Mouse (Mus musculus) midbrain, postnatal 0 days (tissue): Measurements from ENCODE around the gene Rgs18. TPM values are rescaled to one million over a fixed set of nuclear protein-coding genes. Genes with fewer than 3 reads are reported as not detected.

Source experiments
- ATAC-seq: fragments of 200-750 bp; cut with Nextera tagmentation; 2 replicates; pipeline ENCODE4 v1.8.0; 2017; ENCODE audit warnings: moderate number of reproducible peaks, mild to moderate bottlenecking, moderate TSS enrichment, moderate library complexity; ENCODE audit not compliant: low FRiP score
- DNase-seq: peaks from one replicate; pipeline ENCODE4 v3.0.0-alpha.2; 2015; ENCODE audit warnings: low spot score
- H3K27ac ChIP-seq: fragments of 300-500 bp; sonication (generic); 2 replicates; pipeline ENCODE4 v1.5.1; 2014; ENCODE audit warnings: low read depth, mild to moderate bottlenecking, low read length, mixed read lengths
- H3K27me3 ChIP-seq: fragments of 300-500 bp; sonication (generic); 2 replicates; pipeline ENCODE4 v1.6.1; 2014; ENCODE audit warnings: low read length, control low read depth, mixed read lengths; ENCODE audit not compliant: insufficient read depth
- H3K36me3 ChIP-seq: fragments of 300-500 bp; sonication (generic); 2 replicates; pipeline ENCODE4 v1.6.1; 2014; ENCODE audit warnings: low read length, control low read depth, mixed read lengths; ENCODE audit not compliant: insufficient read depth
- H3K4me1 ChIP-seq: fragments of 300-500 bp; sonication (generic); 2 replicates; pipeline ENCODE4 v1.6.1; 2014; ENCODE audit warnings: mild to moderate bottlenecking, control low read depth, antibody characterized with exemption, low read length, mixed read lengths; ENCODE audit not compliant: insufficient read depth
- H3K4me2 ChIP-seq: fragments of 300-500 bp; sonication (generic); 2 replicates; pipeline ENCODE4 v1.6.1; 2014; ENCODE audit warnings: low read depth, mild to moderate bottlenecking, low read length, mixed read lengths; ENCODE audit not compliant: poor library complexity, severe bottlenecking
- H3K4me3 ChIP-seq: fragments of 300-500 bp; sonication (generic); 2 replicates; pipeline ENCODE4 v1.5.1; 2014; ENCODE audit warnings: low read depth, mild to moderate bottlenecking, low read length, moderate library complexity
- H3K9ac ChIP-seq: fragments of 300-500 bp; sonication (generic); replicated peaks from 2 replicates; pipeline ENCODE4 v1.6.1; 2014; ENCODE audit warnings: mild to moderate bottlenecking, low read length, moderate library complexity, mixed read lengths; ENCODE audit not compliant: poor library complexity, severe bottlenecking
- H3K9me3 ChIP-seq: fragments of 300-500 bp; sonication (generic); 2 replicates; pipeline ENCODE4 v1.6.1; 2016; ENCODE audit warnings: low read length, control low read depth
- CTCF ChIP-seq: IDR thresholded peaks from 2 replicates; pipeline ENCODE4 v1.5.1; 2016; ENCODE audit warnings: antibody characterized with exemption, mild to moderate bottlenecking
- WGBS: fragments of 180-500 bp; shearing (Covaris S2); extraction: QIAGEN DNeasy Blood & Tissue Kit; methylation state at CpG from one replicate; pipeline ENCODE4 v1.1.7; 2014; 5-methylcytosine and 5-hydroxymethylcytosine counted together
- polyA plus RNA-seq: library from polyadenylated mRNA; unstranded; fragments of >200 nt; fragmentation: Nextera tagmentation; extraction: Ambion mirVana; gene quantifications from 2 replicates; pipeline ENCODE4 v1.2.1, GENCODE M21; 2015
- total RNA-seq: library from RNA; depleted of rRNA; stranded (reverse); fragments of >200 nt; gene quantifications from 2 replicates; pipeline ENCODE4 v1.2.3, GENCODE M21; 2014; rRNA removed

The Rgs18 gene
- not detected in 2 replicates for total RNA-seq
- 0.16 and 0.20 TPM in 2 replicates for polyA plus RNA-seq

- 83% methylated on average over 5 of the region's 5 CpGs for WGBS
- no peak for TF ChIP-seq CTCF
- H3K4me2 ChIP-seq: no peak within 1 kb of the TSS
Measured at GRCm38 (mm10) chr1:144775331-144775730, at the start of gene Rgs18. Rgs18 (minus strand) TSS chr1:144775435.

GRCm38 (mm10) chr1:144774394-144774793 lies 841 bp downstream of the Rgs18 start:
- ATAC-seq: no peak
- Histone ChIP-seq H3K9ac (no peak overlapping the region), H3K36me3 (no peaks in the 10 kb centered on the region), H3K4me2 (no peak overlapping the region), H3K4me1 (no peaks in the 10 kb centered on the region), H3K27me3 (no peaks in the 10 kb centered on the region), H3K9me3 (no peaks in the 10 kb centered on the region), H3K4me3 (no peak overlapping the region), H3K27ac (no peak overlapping the region)
- TF ChIP-seq CTCF: no peak
- no peak for DNase-seq
- WGBS: 88% methylated on average over 1 of the region's 1 CpGs

More at GRCm38 (mm10) chr1:144775331-144775730, at the start of gene Rgs18:
- Histone ChIP-seq H3K27ac (no peak within 1 kb of the TSS), H3K4me1 (no peaks in the 10 kb centered on the region), H3K27me3 (no peaks in the 10 kb centered on the region), H3K4me3 (no peak within 1 kb of the TSS), H3K9ac (no peak within 1 kb of the TSS), H3K36me3 (no peaks in the 10 kb centered on the region), H3K9me3 (no peaks in the 10 kb centered on the region)
- ATAC-seq: no peak
- no peak for DNase-seq

- ATAC-seq: no peak
- Histone ChIP-seq H3K27ac (no peak overlapping the region), H3K9me3 (no peaks in the 10 kb centered on the region), H3K4me1 (no peaks in the 10 kb centered on the region), H3K4me3 (no peak overlapping the region), H3K9ac (no peak overlapping the region), H3K36me3 (no peaks in the 10 kb centered on the region), H3K4me2 (no peak overlapping the region), H3K27me3 (no peaks in the 10 kb centered on the region)
- no peak for DNase-seq
- TF ChIP-seq CTCF: no peak
- 52% methylated on average over 2 of the region's 2 CpGs for WGBS
Measured at GRCm38 (mm10) chr1:144766218-144766617, 9.0 kb downstream of the Rgs18 start.

DNA sequence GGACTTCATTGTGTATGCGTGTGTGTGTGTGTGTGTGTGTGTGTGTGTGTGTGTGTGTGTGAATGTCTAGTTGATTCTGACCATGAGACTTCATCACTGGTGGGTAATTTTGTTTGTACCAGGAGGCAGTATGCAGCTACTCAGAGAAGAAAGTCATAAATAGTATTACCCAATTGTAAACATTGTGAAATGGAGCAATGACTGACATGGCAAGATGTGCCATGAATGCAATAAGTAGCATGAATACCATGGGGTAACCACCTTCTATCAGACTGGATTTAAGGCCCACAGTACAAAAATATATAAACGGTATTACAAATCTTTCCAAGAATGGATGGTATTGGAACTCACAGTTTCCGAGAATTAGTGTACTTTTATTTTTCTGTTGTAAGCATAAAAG lies 14.4 kb downstream of the Rgs18 start:
- Histone ChIP-seq H3K27me3 (no peaks in the 10 kb centered on the region), H3K9ac (no peak overlapping the region), H3K4me3 (no peak overlapping the region), H3K9me3 (no peaks in the 10 kb centered on the region), H3K36me3 (no peaks in the 10 kb centered on the region), H3K4me1 (no peaks in the 10 kb centered on the region), H3K4me2 (no peak overlapping the region), H3K27ac (no peak overlapping the region)
- WGBS: 93% methylated on average over 3 of the region's 3 CpGs
- ATAC-seq: no peak
- TF ChIP-seq CTCF: no peak
- no peak for DNase-seq

- Histone ChIP-seq H3K4me1 (no peaks in the 10 kb centered on the region), H3K27me3 (no peaks in the 10 kb centered on the region), H3K36me3 (no peaks in the 10 kb centered on the region), H3K9ac (no peak overlapping the region), H3K9me3 (no peaks in the 10 kb centered on the region), H3K27ac (no peak overlapping the region), H3K4me3 (no peak overlapping the region), H3K4me2 (no peak overlapping the region)
- WGBS: 86% methylated on average over 3 of the region's 3 CpGs
- DNase-seq (no peak), ATAC-seq (no peak)
- TF ChIP-seq CTCF: no peak
Measured at GRCm38 (mm10) chr1:144750763-144751162, 24.5 kb downstream of the Rgs18 start.

DNA sequence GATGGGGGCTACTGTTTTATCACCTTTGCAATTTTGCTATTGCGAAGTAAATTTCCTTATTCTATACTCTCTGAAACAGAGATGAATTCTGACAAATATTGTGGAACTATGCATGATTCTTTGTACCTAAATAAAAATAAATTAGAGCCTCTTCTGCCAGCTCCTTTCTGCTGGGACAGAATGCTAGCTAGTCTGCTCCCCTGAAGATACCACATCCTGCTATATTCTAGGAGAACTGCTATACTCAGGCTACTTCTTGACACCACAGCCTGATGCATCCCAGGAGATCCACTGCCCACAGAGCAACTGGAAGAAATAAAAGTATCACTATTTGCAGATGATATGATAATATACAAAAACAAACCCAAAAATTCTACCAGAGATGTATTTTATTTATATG lies 29.1 kb downstream of the Rgs18 start:
- 92% methylated on average over 1 of the region's 1 CpGs for WGBS
- Histone ChIP-seq H3K4me3 (no peak overlapping the region), H3K9me3 (no peaks in the 10 kb centered on the region), H3K9ac (no peak overlapping the region), H3K27me3 (no peaks in the 10 kb centered on the region), H3K27ac (no peak overlapping the region), H3K4me2 (no peak overlapping the region), H3K36me3 (no peaks in the 10 kb centered on the region), H3K4me1 (no peaks in the 10 kb centered on the region)
- TF ChIP-seq CTCF: no peak
- ATAC-seq (no peak), DNase-seq (no peak)
